Mouse (Mus musculus): ENCODE data around the gene Casp9.

- TF ChIP-seq CTCF (IDR thresholded peaks at IDR 0.05; ENCODE audit: low read depth) = no peak
- TF ChIP-seq EP300 (IDR thresholded peaks at IDR 0.05; ENCODE audit: low read depth) = no peak
Observed at GRCm38 (mm10) chr4:141861591-141862295, 68.3 kb downstream of the Casp9 start.

Data from liver, postnatal 0 days (tissue).